Mouse (Mus musculus) intestine, postnatal 0 days (tissue): ENCODE measurements at regions not wholly inside any gene's neighbourhood (a gene's known extent, or its start where the extent isn't known, plus 50 kb on each side); places are given as distances from the start of the nearest gene placed in this dataset.

Experiments used
- ATAC-seq: fragments of 200-750 bp; cut with Nextera tagmentation; 2 replicates; pipeline ENCODE4 v1.8.0; 2017; ENCODE audit warnings: mild to moderate bottlenecking, moderate TSS enrichment, moderate library complexity
- H3K27ac ChIP-seq: fragments of 300-500 bp; sonication (generic); 2 replicates; pipeline ENCODE4 v1.5.1; 2014; ENCODE audit warnings: mild to moderate bottlenecking, low read depth, low read length, moderate library complexity
- H3K27me3 ChIP-seq: fragments of 300-500 bp; sonication (generic); replicated peaks from 2 replicates; pipeline ENCODE4 v1.6.1; 2014; ENCODE audit warnings: low read length, mixed read lengths; ENCODE audit not compliant: control insufficient read depth, insufficient read depth
- H3K36me3 ChIP-seq: fragments of 300-500 bp; sonication (generic); 2 replicates; pipeline ENCODE4 v1.6.1; 2014; ENCODE audit warnings: mild to moderate bottlenecking, moderate library complexity; ENCODE audit not compliant: control insufficient read depth, insufficient read depth
- H3K4me1 ChIP-seq: fragments of 300-500 bp; sonication (generic); replicated peaks from 2 replicates; pipeline ENCODE4 v1.6.1; 2014; ENCODE audit warnings: antibody characterized with exemption, low read length, mixed read lengths; ENCODE audit not compliant: control insufficient read depth, insufficient read depth
- H3K4me2 ChIP-seq: fragments of 300-500 bp; sonication (generic); replicated peaks from 2 replicates; pipeline ENCODE4 v1.6.1; 2014; ENCODE audit warnings: low read depth, mild to moderate bottlenecking, moderate library complexity
- H3K4me3 ChIP-seq: fragments of 300-500 bp; sonication (generic); 2 replicates; pipeline ENCODE4 v1.5.1; 2014; ENCODE audit warnings: low read depth, low read length
- H3K9ac ChIP-seq: fragments of 300-500 bp; sonication (generic); 2 replicates; pipeline ENCODE4 v1.6.1; 2014; ENCODE audit warnings: mild to moderate bottlenecking, low read depth, low read length
- H3K9me3 ChIP-seq: fragments of 300-500 bp; sonication (generic); 2 replicates; pipeline ENCODE4 v1.6.1; 2016; ENCODE audit warnings: mixed run types; ENCODE audit not compliant: control insufficient read depth
- CTCF ChIP-seq: sonication (generic); IDR thresholded peaks from 2 replicates; pipeline ENCODE4 v1.5.1; 2016; ENCODE audit warnings: low read depth, mild to moderate bottlenecking, control low read depth, antibody characterized with exemption, moderate library complexity
- WGBS: fragments of 180-500 bp; shearing (Covaris S2); extraction: QIAGEN DNeasy Blood & Tissue Kit; methylation state at CpG from one replicate; pipeline ENCODE4 v1.1.7; 2014; 5-methylcytosine and 5-hydroxymethylcytosine counted together

GRCm38 (mm10) chr16:72069581-72069980 is 238.5 kb upstream of the Robo1 start:
- Histone ChIP-seq H3K4me1 (no peaks in the 10 kb centered on the region), H3K27ac (no peak overlapping the region), H3K9ac (no peak overlapping the region), H3K9me3 (no peaks in the 10 kb centered on the region), H3K4me3 (no peak overlapping the region), H3K27me3 (no peaks in the 10 kb centered on the region), H3K36me3 (no peaks in the 10 kb centered on the region), H3K4me2 (no peak overlapping the region)
- WGBS: 48% methylated on average over 2 of the region's 2 CpGs
- no peak for TF ChIP-seq CTCF
- ATAC-seq: no peak

- WGBS: 84% methylated on average over 2 of the region's 2 CpGs
- Histone ChIP-seq H3K4me2 (no peak overlapping the region), H3K9ac (no peak overlapping the region), H3K4me3 (no peak overlapping the region), H3K27ac (no peak overlapping the region), H3K27me3 (no peaks in the 10 kb centered on the region), H3K4me1 (no peaks in the 10 kb centered on the region), H3K36me3 (no peaks in the 10 kb centered on the region), H3K9me3 (no peaks in the 10 kb centered on the region)
- TF ChIP-seq CTCF: no peak
- no peak for ATAC-seq
Observed at GRCm38 (mm10) chr16:72071756-72072471, 236.2 kb upstream of the Robo1 start.

- H3K9ac ChIP-seq: no peak overlapping the region
- ATAC-seq: no peak
- no peaks in the 10 kb centered on the region for H3K4me1 ChIP-seq
- no peak for TF ChIP-seq CTCF
- 78% methylated on average over 5 of the region's 5 CpGs for WGBS
- no peak overlapping the region for H3K4me3 ChIP-seq
- no peak overlapping the region for H3K4me2 ChIP-seq
- H3K9me3 ChIP-seq: no peaks in the 10 kb centered on the region
- no peak overlapping the region for H3K27ac ChIP-seq
- no peaks in the 10 kb centered on the region for H3K36me3 ChIP-seq
- H3K27me3 ChIP-seq: no peaks in the 10 kb centered on the region
Observed at GRCm38 (mm10) chr16:72085181-72085580, 222.9 kb upstream of the Robo1 start.

GRCm38 (mm10) chr16:72088053-72088452 is 220.1 kb upstream of the Robo1 start:
- WGBS: 69% methylated on average over 4 of the region's 4 CpGs

GRCm38 (mm10) chr16:72088916-72089315 is 219.2 kb upstream of the Robo1 start:
- WGBS: 91% methylated on average over 6 of the region's 6 CpGs
- H3K27ac ChIP-seq: no peak overlapping the region
- TF ChIP-seq CTCF: no peak
- no peaks in the 10 kb centered on the region for H3K4me1 ChIP-seq
- no peak for ATAC-seq
- H3K27me3 ChIP-seq: no peaks in the 10 kb centered on the region
- H3K4me3 ChIP-seq: no peak overlapping the region
- H3K9ac ChIP-seq: no peak overlapping the region
- H3K9me3 ChIP-seq: no peaks in the 10 kb centered on the region
- H3K36me3 ChIP-seq: no peaks in the 10 kb centered on the region
- no peak overlapping the region for H3K4me2 ChIP-seq

More at GRCm38 (mm10) chr16:72088053-72088452, 220.1 kb upstream of the Robo1 start:
- H3K27me3 ChIP-seq: no peaks in the 10 kb centered on the region
- no peak overlapping the region for H3K27ac ChIP-seq
- no peak overlapping the region for H3K9ac ChIP-seq
- H3K4me3 ChIP-seq: no peak overlapping the region
- no peaks in the 10 kb centered on the region for H3K36me3 ChIP-seq
- no peak for TF ChIP-seq CTCF
- H3K4me1 ChIP-seq: no peaks in the 10 kb centered on the region
- no peak for ATAC-seq
- no peaks in the 10 kb centered on the region for H3K9me3 ChIP-seq
- no peak overlapping the region for H3K4me2 ChIP-seq
